Mouse (Mus musculus): ENCODE measurements at regions not wholly inside any gene's neighbourhood (a gene's known extent, or its start where the extent isn't known, plus 50 kb on each side); places are given as distances from the start of the nearest gene placed in this dataset.
A peak's percentile ranks its signal among the peaks of the same experiment; 100 is the strongest.

DNA sequence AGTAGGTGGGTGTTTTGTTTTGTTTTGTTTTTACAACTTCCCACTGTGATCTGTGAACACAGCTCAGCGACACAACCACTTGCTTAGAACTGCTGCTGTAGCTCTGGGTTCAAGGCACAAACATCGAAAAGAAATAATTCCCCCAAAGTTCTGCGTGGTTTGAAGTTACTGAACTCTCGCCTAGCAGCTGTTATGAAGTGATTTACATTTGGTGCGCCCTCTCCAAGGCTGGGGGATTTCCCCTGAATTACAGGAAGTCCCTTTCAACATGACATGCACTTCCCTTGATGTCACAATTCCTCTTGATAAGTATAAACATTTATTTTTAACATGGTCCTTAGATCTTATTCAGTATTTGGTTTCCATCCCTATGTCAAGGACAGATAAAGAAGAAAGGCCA is 336.3 kb upstream of the Adgrl2 start:
- no peak for DNase-seq (ENCODE audit: low spot score)

- DNase-seq (ENCODE audit: low spot score) = no peak
Measured at GRCm38 (mm10) chr3:149324088-149324487, 333.7 kb upstream of the Adgrl2 start.

DNA sequence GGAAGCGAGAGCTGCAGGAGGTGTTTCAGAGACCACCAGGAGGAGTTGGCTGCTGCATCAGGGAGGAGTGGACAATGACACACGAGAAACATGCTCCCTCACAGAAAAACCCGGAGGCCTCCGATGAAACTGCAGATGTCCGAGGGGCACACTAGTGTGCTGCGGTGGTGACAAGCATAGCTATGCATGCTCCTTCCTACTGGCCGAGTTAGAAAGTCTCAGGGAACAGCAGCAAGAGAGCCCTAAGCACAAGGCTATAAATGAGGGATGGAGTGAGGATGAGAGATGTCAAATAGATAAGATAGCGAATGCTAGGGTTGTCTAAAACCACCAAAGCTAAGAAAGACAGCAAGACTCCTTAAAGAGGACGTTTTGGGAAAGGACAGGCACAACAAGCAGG is 328.4 kb upstream of the Adgrl2 start:
- DNase-seq (ENCODE audit: low spot score) = no peak

DNA sequence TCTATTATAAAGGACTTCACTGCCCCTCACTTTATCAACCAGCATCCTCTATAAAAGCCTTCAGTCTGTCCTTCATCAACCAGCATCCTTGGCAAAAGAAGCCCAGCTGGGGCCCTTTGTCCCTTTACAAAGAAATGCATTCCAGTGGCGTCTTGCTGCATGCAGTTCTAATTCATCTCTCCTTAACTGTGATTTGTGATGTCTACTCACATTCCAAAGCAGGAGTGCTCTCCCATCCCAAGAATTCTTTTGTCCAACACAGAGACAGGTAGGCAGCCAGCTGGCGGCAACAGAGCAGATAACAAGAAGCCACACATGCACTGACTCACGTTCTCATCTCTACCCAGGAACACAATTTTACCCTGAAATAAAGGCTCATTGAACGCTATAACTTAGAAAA is 323.9 kb upstream of the Adgrl2 start:
- DNase-seq (ENCODE audit: low spot score) = no peak

- no peak for DNase-seq (ENCODE audit: low spot score)
Measured at GRCm38 (mm10) chr3:149313217-149313616, 322.9 kb upstream of the Adgrl2 start.

GRCm38 (mm10) chr3:149311576-149311975 is 321.2 kb upstream of the Adgrl2 start:
- DNase-seq (ENCODE audit: low spot score) = no peak

- no peak for DNase-seq (ENCODE audit: low spot score)
Measured at GRCm38 (mm10) chr3:149306709-149307108, 316.4 kb upstream of the Adgrl2 start.

GRCm38 (mm10) chr3:149306291-149306690 is 315.9 kb upstream of the Adgrl2 start:
- no peak for DNase-seq (ENCODE audit: low spot score)

DNA sequence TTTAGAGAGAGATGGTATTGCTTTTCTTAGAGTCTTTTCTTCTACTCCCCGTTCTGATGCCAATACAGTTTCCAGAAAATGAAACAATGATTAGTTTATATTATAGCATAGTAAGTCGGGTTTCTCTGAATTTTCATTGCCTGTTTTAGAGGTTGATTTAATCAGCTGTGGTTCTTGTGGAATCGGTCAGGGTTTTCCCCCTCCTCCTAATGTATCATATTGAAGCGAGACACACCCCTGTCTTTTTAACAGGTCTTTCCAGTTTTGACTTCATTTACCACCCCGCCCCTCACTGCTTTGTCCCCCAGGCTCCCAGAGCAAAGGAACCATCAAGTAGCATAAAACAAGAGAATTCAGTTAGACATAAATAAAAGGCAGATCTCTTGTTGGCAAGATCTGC is 315.1 kb upstream of the Adgrl2 start:
- DNase-seq (ENCODE audit: low spot score) = no peak

GRCm38 (mm10) chr3:149305011-149305413 is 314.7 kb upstream of the Adgrl2 start:
- peak; percentile 17 for DNase-seq (ENCODE audit: low spot score)

GRCm38 (mm10) chr3:149303418-149303817 is 313.1 kb upstream of the Adgrl2 start:
- DNase-seq (ENCODE audit: low spot score) = no peak

- no peak for DNase-seq (ENCODE audit: low spot score)
Measured at GRCm38 (mm10) chr3:149300002-149300401, 309.6 kb upstream of the Adgrl2 start.

GRCm38 (mm10) chr3:149296419-149296962 is 306.1 kb upstream of the Adgrl2 start:
- DNase-seq (ENCODE audit: low spot score) = no peak

GRCm38 (mm10) chr3:149295942-149296341 is 305.6 kb upstream of the Adgrl2 start:
- DNase-seq (ENCODE audit: low spot score) = no peak

DNA sequence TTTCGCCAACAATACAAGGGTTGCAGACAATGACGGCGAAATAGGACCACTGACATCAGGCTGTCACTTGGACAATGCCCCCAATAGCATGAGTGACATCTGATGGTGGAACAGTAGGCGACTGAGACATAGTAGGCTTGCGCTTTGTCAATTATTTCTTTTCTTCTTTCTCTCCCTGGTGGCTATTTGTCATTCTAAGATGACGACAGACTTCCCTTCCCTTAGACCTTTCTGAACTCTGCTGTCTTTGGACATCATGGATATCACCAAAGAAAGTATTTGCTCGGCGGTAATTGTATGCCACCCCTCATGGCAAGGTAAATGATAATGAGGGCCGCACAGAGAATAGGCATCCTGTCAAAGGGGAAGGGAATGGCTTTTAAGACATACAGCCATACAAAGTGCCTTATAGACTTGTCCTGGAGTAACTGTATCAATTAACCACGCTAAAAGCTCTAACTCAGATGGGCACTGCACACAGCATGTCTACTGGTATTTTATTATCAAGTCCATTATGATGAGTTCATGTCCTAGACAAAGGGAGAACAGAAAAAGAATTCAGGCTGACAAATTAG is 305.0 kb upstream of the Adgrl2 start:
- DNase-seq (ENCODE audit: low spot score) = no peak

DNA sequence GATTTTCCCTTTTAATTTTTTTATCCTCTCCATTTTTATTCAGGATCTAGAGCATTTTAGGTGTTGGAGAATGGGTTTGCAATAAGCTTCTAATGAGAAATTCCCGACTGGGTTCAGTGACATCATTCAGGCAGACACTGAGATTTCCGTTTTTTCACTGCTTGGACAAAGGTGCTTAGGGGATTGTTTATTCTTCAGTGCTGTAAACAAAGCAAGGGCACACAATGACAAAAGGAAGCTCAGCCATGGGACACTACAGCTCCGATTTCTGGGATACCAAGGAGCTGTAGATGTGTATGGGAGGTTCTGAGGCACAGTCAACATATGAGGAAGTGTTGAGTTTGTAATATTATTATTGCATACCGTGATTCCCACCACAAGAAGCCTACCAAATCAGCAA is 304.1 kb upstream of the Adgrl2 start:
- DNase-seq (ENCODE audit: low spot score) = no peak

GRCm38 (mm10) chr3:149292459-149292858 is 302.1 kb upstream of the Adgrl2 start:
- no peak for DNase-seq (ENCODE audit: low spot score)

DNA sequence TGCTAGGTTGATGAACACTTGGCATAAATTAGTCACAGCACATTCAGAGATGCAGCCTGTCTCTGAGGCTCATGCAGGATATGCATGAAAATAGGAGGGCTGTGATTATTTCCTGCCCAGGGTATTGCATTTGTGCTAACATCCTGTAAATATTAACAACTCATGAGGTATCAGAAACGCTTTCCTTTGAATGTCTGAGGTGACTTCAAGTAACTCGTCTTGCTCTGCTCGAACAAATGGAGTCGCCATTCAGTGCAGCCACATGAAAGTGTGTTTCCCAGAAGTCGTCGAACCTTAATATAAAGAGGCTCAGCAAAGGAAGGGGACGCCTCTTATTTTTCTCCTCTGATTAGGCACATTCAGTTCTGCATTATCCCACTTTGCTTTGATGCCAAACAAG is 301.1 kb upstream of the Adgrl2 start:
- no peak for DNase-seq (ENCODE audit: low spot score)

GRCm38 (mm10) chr3:149290228-149290627 is 299.9 kb upstream of the Adgrl2 start:
- DNase-seq (ENCODE audit: low spot score) = no peak

- DNase-seq (ENCODE audit: low spot score) = no peak
Measured at GRCm38 (mm10) chr3:149287080-149287479, 296.7 kb upstream of the Adgrl2 start.

- DNase-seq (ENCODE audit: low spot score) = no peak
Measured at GRCm38 (mm10) chr3:149284976-149285375, 294.6 kb upstream of the Adgrl2 start.

DNA sequence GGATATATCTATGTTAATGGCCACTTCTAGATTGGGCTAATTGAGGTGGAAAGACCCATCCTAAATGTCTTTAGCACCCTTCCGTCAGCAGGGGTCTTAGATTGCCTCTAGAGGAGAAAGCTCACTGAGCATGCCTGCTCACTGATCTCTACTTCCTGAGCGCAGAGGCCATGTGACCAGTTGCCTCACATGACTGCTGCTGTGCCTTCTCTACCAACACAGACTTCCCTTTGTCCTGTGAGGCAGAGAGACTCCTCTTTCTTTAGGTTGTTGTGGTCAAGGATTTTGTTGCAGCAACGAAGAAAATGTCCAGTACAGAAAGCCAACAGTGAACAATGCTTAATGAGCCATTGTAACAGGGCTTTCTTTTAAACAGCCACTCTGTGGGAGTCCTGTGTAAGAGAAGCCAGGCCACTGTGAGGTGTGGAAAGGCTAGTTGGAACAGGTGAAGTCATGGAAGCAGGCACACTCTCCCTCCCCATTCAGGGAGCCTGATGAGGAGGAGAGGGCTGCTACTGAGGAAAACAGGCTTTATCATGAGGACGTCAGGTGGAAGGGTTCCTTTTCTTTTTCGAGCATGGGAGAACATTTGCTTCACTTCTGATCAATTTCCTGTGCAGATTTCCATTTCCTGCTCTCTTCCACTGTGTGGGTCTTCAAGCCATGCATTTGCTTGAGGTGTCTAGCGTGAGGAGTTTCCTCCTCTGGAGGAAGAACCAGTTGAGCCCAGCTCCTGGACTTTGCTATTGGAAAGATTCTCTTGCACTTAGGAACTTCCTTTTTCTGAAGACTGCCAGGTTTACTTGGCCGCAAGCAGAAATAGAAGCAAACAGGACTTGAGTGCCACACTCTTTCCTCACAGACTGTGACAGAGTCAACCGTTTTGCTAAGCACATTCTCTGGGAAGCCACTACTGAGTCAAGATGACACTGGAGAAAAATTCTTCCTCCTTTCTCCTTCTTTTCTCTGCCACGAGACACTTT is 290.7 kb upstream of the Adgrl2 start:
- no peak for DNase-seq (ENCODE audit: low spot score)

GRCm38 (mm10) chr3:149279338-149279737 is 289.0 kb upstream of the Adgrl2 start:
- DNase-seq (ENCODE audit: low spot score) = no peak

All from yolk sac, embryonic 10.5 days (tissue).